Mouse (Mus musculus) olfactory bulb, adult 2 months (tissue): ENCODE data around the gene Trrap.

Source experiments
- CTCF ChIP-seq: fragments of 200-500 bp; IDR thresholded peaks from 2 replicates; pipeline ENCODE4 v1.5.1; 2012; ENCODE audit warnings: low read depth, mild to moderate bottlenecking, low read length, moderate library complexity; ENCODE audit not compliant: insufficient read depth
- POLR2A ChIP-seq: fragments of 200-500 bp; IDR thresholded peaks from 2 replicates; pipeline ENCODE4 v1.6.1; 2012; ENCODE audit warnings: mild to moderate bottlenecking, low read depth, low read length, moderate library complexity; ENCODE audit not compliant: insufficient read depth

GRCm38 (mm10) chr5:144753041-144753440 lies 14.5 kb upstream of the Trrap start:
- TF ChIP-seq CTCF, result no peak
- no peak for TF ChIP-seq POLR2A
